Mouse (Mus musculus): ENCODE data around the gene Pm20d1.
A peak's percentile ranks its signal among the peaks of the same experiment; 100 is the strongest.
"Not testable (repeated sequence)": the region's sequence is repeated elsewhere in the genome, so short reads cannot be mapped to it uniquely, and the experiment has no call there.

Pm20d1 gene

DNA sequence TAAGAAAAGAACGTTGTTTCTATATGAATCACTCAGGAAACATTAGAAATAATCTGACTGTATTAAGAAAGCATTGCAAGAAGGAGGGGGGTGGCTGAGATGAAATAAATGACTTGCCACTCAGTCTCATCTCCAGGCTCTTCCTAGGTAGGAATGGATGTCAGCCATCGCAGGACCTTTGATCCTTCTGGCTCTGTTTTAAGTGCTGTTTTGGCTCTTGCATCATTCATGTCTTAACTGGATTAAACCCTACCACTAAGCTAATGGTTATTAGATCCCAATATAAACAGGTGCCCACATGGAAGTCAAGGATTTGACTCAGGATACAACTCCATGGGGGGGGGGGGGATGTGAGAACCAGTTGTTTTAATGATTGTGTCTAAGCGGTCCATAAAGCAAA lies 2.0 kb upstream of the Pm20d1 start:
- no peak for DNase-seq

- DNase-seq = no peak
Observed at GRCm38 (mm10) chr1:131800001-131800400, 2.8 kb downstream of the Pm20d1 start.

GRCm38 (mm10) chr1:131801071-131801470 lies 3.9 kb downstream of the Pm20d1 start:
- no peak for DNase-seq

- DNase-seq = no peak
Observed at GRCm38 (mm10) chr1:131802652-131803051, 5.5 kb downstream of the Pm20d1 start.

GRCm38 (mm10) chr1:131804166-131804565 lies 7.0 kb downstream of the Pm20d1 start:
- no peak for DNase-seq

- DNase-seq = no peak
Observed at GRCm38 (mm10) chr1:131808986-131809385, 11.8 kb downstream of the Pm20d1 start.

DNA sequence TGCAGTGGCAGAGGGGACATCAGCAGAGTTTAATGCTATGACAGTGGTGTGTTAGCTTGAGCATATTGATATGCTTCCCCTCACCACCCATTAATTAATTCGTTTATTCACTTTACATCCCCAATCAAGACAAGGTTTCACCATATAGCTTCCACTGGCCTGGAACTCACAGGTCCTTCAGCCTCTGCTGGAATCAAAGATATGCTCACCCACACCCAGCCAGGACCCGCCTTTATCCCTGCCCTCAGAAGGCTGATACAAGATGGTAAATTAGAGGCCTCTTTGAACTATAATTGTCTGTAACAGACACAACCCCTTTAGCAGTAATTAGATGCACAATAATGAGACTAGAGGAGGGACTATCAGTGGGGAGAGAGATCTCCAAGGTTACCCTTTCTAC lies 12.5 kb downstream of the Pm20d1 start:
- DNase-seq = no peak

- DNase-seq = no peak
Observed at GRCm38 (mm10) chr1:131811393-131811792, 14.2 kb downstream of the Pm20d1 start.

DNA sequence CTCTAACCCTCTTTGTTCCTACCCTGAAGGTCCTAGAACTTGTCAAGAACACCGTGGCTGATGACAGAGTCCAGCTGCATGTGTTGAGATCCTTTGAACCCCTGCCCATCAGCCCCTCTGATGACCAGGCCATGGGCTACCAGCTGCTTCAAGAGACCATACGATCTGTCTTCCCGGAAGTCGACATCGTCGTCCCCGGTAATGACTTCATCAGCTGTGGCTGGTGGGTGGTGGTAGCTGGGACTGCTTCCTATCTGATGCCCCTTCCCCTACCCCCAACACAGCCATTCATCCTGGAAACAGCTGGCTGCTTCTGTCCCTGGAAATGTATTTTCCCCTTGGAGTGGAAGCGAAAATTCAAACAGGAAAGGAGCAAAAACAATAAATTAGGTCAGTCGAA lies 14.8 kb downstream of the Pm20d1 start:
- DNase-seq = no peak

DNA sequence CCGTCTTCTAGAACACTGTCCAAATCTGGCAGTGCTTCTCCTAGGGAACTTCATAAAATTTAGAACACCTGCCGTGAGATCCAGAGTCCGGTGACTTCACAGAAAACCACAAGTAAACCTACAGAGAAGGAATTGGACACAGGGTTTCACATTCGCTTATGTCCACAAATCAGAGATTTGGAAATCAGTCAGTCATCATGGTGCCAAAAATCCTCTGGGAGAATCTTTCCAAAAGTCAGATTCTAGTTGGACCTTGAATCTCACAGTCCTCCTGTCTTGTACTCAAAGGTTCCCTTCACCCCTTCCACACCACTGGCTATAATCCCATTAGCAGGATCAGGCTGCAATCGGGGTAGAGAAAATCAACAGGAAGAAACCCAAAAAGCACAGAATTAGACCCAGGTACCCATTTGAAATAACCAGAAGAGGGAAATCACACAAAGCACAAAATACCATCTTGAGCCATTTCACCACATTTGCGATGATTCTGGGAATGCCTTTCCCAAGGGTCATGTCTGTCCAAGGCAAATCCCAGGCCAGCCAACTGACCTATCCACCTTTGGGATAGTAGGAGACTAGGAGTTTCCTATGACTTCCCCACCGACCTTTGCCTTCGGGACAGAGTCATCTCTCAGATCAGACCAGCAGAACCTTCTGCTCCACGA lies 15.6 kb downstream of the Pm20d1 start:
- no peak for DNase-seq

- no peak for DNase-seq
Observed at GRCm38 (mm10) chr1:131813731-131814130, 16.6 kb downstream of the Pm20d1 start.

GRCm38 (mm10) chr1:131814191-131814590 lies 17.0 kb downstream of the Pm20d1 start:
- DNase-seq = no peak

DNA sequence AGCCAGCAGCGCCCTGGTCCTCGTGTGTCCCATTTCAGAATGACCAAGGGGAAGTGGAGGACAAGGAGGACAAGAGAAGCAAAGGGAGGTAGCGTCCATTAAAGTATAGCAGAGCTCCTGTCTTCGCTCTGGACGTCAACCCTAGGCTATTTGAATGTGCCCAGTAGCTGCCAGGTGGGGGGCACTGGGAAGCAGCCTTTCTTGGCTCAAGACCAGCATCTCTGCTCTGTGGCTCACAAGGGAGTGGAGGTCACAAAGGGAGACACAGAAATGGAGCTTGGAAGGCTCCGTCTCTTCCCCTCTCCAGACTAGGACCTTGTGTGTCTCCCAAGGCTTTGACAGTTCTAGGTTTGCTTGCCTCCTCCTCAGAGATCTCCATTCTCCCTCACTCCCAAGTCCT lies 19.7 kb downstream of the Pm20d1 start:
- DNase-seq = no peak

DNA sequence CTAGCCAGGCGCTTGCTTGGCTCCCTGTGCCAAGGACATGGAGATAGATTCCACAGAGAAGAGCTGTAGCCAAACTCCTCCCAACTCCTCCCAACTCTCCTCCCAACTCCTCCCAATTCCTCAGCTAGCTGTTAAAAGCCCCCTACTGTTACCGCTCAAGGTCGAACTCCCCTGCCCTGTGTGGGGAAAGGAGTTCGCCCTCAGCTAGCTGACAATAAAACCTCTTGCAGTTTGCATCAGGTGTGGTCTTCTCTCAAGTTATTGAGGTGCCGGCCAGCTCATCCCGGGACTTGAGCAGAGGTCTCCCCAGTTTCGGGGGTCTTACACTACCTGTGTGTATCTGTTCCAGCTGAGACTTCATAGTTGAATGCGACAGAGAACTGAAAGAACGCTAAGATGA lies 23.2 kb downstream of the Pm20d1 start:
- not testable (repeated sequence) for DNase-seq

DNA sequence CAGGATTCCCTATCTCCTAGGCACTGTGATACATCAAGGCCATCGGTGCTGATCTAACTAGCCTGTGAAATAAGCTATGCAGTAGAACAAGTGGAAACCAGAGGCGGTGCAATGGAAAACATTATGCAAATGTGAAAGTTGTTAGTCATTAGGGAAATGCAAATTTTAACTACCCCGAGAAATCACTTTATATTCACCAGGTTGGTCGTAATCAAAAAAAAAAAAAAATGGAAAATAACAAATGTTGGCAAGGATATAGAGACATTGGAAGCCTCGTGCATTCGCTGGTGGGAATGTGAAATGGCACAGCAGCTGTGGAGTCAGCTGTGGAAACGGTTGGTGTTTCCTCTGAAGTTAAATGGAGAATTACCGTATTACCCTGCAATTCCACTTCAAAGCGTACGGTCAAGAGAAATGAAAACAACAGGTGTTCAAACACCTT lies 23.7 kb downstream of the Pm20d1 start:
- peak; percentile 61 for DNase-seq

GRCm38 (mm10) chr1:131822292-131822691 lies 25.1 kb downstream of the Pm20d1 start:
- no peak for DNase-seq

- no peak for DNase-seq
Observed at GRCm38 (mm10) chr1:131822856-131823492, 25.8 kb downstream of the Pm20d1 start.

GRCm38 (mm10) chr1:131823563-131823962 lies 26.4 kb downstream of the Pm20d1 start:
- DNase-seq = peak; percentile 68

GRCm38 (mm10) chr1:131824528-131825181 lies 27.5 kb downstream of the Pm20d1 start:
- DNase-seq = no peak

- no peak for DNase-seq
Observed at GRCm38 (mm10) chr1:131827207-131827786, 30.1 kb downstream of the Pm20d1 start, which contains the start of gene Slc41a1. TSS of gene Slc41a1 (plus strand) at chr1:131827493.

- DNase-seq = peak; percentile 93
Observed at GRCm38 (mm10) chr1:131827787-131828258, 30.6 kb downstream of the Pm20d1 start.

DNA sequence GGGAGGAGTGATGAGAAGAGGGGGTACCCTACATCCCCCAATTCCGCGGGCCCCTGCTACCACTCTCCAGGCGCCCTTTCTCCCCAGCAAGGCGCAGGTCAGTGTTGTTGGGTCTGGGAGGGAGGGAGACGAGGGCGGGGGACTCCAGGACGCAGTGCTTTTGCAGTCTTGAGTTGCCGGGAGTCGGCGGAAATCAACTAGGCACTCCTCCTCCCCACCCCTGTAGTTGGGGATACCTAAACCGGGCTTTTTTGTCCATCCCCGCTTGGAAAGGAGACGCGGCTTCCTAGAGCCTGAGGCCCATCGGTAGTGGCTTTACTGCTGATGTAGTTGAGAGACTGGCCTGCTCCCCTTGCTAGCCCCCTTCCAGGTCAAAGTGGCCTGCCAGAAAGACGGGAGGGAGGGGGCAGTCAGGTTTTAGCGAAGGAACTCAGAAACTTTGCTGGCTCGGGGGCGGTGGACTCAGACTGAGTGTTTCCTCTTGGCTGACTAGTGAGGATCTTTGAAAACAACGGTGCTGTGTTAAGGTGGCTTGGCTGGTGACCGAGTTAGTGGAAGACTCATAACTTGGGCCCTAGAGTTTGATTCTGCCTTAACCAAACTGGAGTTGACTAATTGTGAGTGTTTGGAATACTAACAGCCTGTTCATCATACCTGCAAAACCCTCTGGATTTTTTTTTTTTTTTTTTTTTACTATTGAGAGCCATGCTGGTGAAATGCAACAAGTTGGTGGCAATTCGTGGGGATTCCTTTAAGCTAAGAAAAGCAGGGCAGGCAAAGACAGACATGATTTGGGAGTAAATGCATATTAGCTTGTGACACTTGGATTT lies 31.3 kb downstream of the Pm20d1 start:
- peak; percentile 26 for DNase-seq

DNA sequence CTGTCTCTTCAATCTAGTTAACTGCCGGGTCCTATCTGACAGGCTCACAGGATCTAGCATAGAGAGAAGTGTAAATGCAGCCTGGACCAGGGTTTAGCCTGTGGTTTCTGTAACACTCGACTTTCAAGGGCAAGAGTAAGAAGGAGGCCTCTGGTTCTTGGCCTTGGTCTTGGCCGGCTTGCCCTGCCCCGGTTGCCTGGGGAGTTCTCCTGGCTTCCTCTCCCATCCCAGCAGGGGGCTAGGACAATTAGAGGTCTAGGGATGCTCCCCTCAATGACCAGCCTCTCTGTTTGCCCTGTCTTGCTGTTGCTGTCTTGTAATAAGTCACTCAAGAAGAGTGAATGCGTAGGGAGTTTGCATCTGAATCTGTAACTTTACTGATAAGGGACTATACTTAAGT lies 32.1 kb downstream of the Pm20d1 start:
- no peak for DNase-seq

Measured in right cerebral cortex, adult 18-20 months (tissue).